Mouse (Mus musculus): ENCODE data around the gene Ubxn1.

The Ubxn1 gene

DNA sequence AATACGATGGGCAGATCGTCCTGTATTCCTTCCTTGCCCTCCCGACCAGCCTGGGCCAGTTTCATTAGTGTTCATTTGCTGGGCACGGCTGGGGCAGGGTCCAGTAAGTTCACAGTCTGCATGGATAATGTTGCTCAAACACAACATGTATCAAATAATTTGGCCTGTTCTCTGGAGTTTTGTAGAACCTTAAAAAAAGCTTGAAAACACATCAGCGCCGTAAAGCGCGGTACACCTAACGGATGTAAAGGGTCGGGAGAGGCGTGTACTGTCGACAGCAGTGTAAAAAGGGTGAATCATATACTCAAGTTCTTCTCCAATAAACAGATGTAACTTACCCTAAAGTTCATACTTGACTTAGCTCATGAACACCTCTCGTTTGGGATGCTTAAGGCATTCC, 27.3 kb downstream of the Ubxn1 start:
- DNase-seq (ENCODE audit: low read depth), result peak; percentile 60

GRCm38 (mm10) chr19:8899079-8899478, 27.8 kb downstream of the Ubxn1 start:
- DNase-seq (ENCODE audit: low read depth), result no peak

GRCm38 (mm10) chr19:8903412-8903811, 32.1 kb downstream of the Ubxn1 start:
- DNase-seq (ENCODE audit: low read depth), result no peak

DNA sequence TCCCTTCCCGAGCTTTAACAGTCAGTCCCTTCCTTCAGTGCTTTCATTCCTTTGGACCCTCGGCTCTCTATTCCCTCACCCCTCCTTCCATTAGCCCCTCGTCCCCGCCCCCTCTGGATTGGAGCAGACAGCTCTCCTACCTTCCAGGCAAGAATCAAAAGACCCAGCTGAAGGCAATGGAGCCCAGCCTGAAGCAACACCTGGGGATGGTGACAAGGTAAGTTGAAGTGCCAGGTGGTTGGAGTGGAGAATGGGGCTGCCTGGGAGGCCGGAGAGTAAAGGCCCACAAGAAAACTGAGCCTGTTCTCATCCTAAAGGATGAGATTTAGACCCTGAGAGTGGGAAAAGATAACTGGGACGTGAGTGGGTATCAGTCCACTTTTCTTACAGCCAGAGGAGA, 37.2 kb downstream of the Ubxn1 start:
- DNase-seq (ENCODE audit: low read depth), result no peak

DNA sequence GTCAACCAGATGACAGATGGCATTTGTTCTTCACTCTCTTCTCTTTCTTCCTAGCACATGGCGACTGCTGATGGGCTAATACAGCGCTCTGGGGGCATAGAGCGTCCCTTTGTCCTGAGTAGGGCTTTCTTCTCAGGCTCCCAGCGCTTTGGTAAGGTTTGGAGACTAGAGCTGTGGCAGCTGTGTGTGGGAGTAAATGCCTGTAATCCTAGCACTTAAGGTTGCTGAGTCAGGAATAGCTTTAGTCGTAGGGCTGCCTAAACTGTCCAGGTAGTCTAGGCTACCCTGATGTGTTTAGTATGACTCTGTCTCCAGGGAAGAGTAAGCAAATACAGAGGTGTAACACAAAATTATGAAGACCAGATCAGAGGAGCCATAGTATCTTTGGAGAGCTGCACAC, 40.5 kb downstream of the Ubxn1 start:
- DNase-seq (ENCODE audit: low read depth), result no peak

GRCm38 (mm10) chr19:8914212-8914611, 42.9 kb downstream of the Ubxn1 start:
- DNase-seq (ENCODE audit: low read depth), result no peak

DNA sequence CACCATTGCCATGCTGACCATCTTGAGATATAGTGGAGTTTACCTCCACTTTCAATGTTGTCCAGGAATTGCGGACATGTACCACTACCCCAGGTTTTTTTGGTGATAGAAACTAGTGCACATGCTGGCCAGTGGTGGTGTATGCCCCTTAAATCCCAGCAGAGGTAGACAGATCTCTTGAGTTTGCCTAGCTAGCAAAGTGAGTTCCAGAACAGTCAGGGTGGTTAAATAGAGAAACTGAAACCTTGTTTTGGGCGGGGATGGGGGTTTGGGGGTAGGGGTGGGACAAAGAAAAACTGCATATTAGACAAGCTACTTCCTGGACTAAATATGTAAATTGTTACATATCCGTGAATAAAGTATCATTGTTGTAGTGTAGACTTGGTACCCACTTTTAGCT, 47.7 kb downstream of the Ubxn1 start:
- no peak for DNase-seq (ENCODE audit: low read depth)

- no peak for DNase-seq (ENCODE audit: low read depth)
Observed at GRCm38 (mm10) chr19:8919684-8920072, 48.4 kb downstream of the Ubxn1 start.

GRCm38 (mm10) chr19:8920073-8920736, 48.9 kb downstream of the Ubxn1 start, which contains the start of gene B3gat3:
TSS of gene B3gat3 (plus strand) at chr19:8920374.
- DNase-seq (ENCODE audit: low read depth), result peak; percentile 95

GRCm38 (mm10) chr19:8920836-8921291, 49.6 kb downstream of the Ubxn1 start:
- DNase-seq (ENCODE audit: low read depth), result peak; percentile 87

- no peak for DNase-seq (ENCODE audit: low read depth)
Observed at GRCm38 (mm10) chr19:8921741-8922140, 50.4 kb downstream of the Ubxn1 start.
